Mouse (Mus musculus): ENCODE measurements at regions not wholly inside any gene's neighbourhood (a gene's known extent, or its start where the extent isn't known, plus 50 kb on each side); places are given as distances from the start of the nearest gene placed in this dataset.

- H3K4me3 ChIP-seq (ENCODE audit: low read depth, low read length) = no peak overlapping the region
- ATAC-seq (replicated peaks; ENCODE audit: insufficient number of reproducible peaks, low FRiP score, low TSS enrichment, low read depth) (no peak), DNase-seq (ENCODE audit: low spot score) (no peak)
- H3K4me1 ChIP-seq (ENCODE audit: control insufficient read depth, insufficient read depth, low read length) = no peaks in the 10 kb centered on the region
- H3K9me3 ChIP-seq (replicated peaks; ENCODE audit: control insufficient read depth, low read length) = no peaks in the 10 kb centered on the region
- no peak overlapping the region for H3K27ac ChIP-seq (replicated peaks; ENCODE audit: low read depth, low read length)
- no peaks in the 10 kb centered on the region for H3K36me3 ChIP-seq (replicated peaks; ENCODE audit: control insufficient read depth, insufficient read depth, low read depth, low read length)
- WGBS = 88% methylated on average over 18 of the region's 18 CpGs
- H3K4me2 ChIP-seq (ENCODE audit: low read depth, low read length) = no peak overlapping the region
- H3K9ac ChIP-seq (replicated peaks; ENCODE audit: low read length) = no peak overlapping the region
- H3K27me3 ChIP-seq (ENCODE audit: control insufficient read depth, insufficient read depth, low read length) = no peaks in the 10 kb centered on the region
Observed at GRCm38 (mm10) chr4:47818371-47819159, 226.4 kb upstream of the Nr4a3 start.

GRCm38 (mm10) chr4:47820562-47820961, 224.4 kb upstream of the Nr4a3 start:
- H3K4me2 ChIP-seq (ENCODE audit: low read depth, low read length) = no peak overlapping the region
- no peaks in the 10 kb centered on the region for H3K27me3 ChIP-seq (ENCODE audit: control insufficient read depth, insufficient read depth, low read length)
- no peak overlapping the region for H3K27ac ChIP-seq (replicated peaks; ENCODE audit: low read depth, low read length)
- no peak overlapping the region for H3K4me3 ChIP-seq (ENCODE audit: low read depth, low read length)
- WGBS = 86% methylated on average over 1 of the region's 1 CpGs
- ATAC-seq (replicated peaks; ENCODE audit: insufficient number of reproducible peaks, low FRiP score, low TSS enrichment, low read depth) (no peak), DNase-seq (ENCODE audit: low spot score) (no peak)
- H3K4me1 ChIP-seq (ENCODE audit: control insufficient read depth, insufficient read depth, low read length) = no peaks in the 10 kb centered on the region
- H3K9ac ChIP-seq (replicated peaks; ENCODE audit: low read length) = no peak overlapping the region
- no peaks in the 10 kb centered on the region for H3K36me3 ChIP-seq (replicated peaks; ENCODE audit: control insufficient read depth, insufficient read depth, low read depth, low read length)
- no peaks in the 10 kb centered on the region for H3K9me3 ChIP-seq (replicated peaks; ENCODE audit: control insufficient read depth, low read length)

- no peaks in the 10 kb centered on the region for H3K36me3 ChIP-seq (replicated peaks; ENCODE audit: control insufficient read depth, insufficient read depth, low read depth, low read length)
- no peak overlapping the region for H3K4me3 ChIP-seq (ENCODE audit: low read depth, low read length)
- DNase-seq (ENCODE audit: low spot score) (no peak), ATAC-seq (replicated peaks; ENCODE audit: insufficient number of reproducible peaks, low FRiP score, low TSS enrichment, low read depth) (no peak)
- no peaks in the 10 kb centered on the region for H3K9me3 ChIP-seq (replicated peaks; ENCODE audit: control insufficient read depth, low read length)
- H3K9ac ChIP-seq (replicated peaks; ENCODE audit: low read length) = no peak overlapping the region
- 81% methylated on average over 9 of the region's 9 CpGs for WGBS
- no peaks in the 10 kb centered on the region for H3K27me3 ChIP-seq (ENCODE audit: control insufficient read depth, insufficient read depth, low read length)
- no peaks in the 10 kb centered on the region for H3K4me1 ChIP-seq (ENCODE audit: control insufficient read depth, insufficient read depth, low read length)
- H3K4me2 ChIP-seq (ENCODE audit: low read depth, low read length) = no peak overlapping the region
- no peak overlapping the region for H3K27ac ChIP-seq (replicated peaks; ENCODE audit: low read depth, low read length)
Observed at GRCm38 (mm10) chr4:47823299-47823698, 221.7 kb upstream of the Nr4a3 start.

- 88% methylated on average over 15 of the region's 15 CpGs for WGBS
- ATAC-seq (replicated peaks; ENCODE audit: insufficient number of reproducible peaks, low FRiP score, low TSS enrichment, low read depth) = no peak
- DNase-seq (ENCODE audit: low spot score) = no peak
Observed at GRCm38 (mm10) chr4:47824083-47824482, 220.9 kb upstream of the Nr4a3 start.

GRCm38 (mm10) chr4:47832905-47833304, 212.0 kb upstream of the Nr4a3 start:
- 38% methylated on average over 2 of the region's 2 CpGs for WGBS
- no peak overlapping the region for H3K9ac ChIP-seq (replicated peaks; ENCODE audit: low read length)
- no peaks in the 10 kb centered on the region for H3K9me3 ChIP-seq (replicated peaks; ENCODE audit: control insufficient read depth, low read length)
- ATAC-seq (replicated peaks; ENCODE audit: insufficient number of reproducible peaks, low FRiP score, low TSS enrichment, low read depth) (no peak), DNase-seq (ENCODE audit: low spot score) (no peak)
- no peaks in the 10 kb centered on the region for H3K27me3 ChIP-seq (ENCODE audit: control insufficient read depth, insufficient read depth, low read length)
- H3K4me1 ChIP-seq (ENCODE audit: control insufficient read depth, insufficient read depth, low read length) = no peaks in the 10 kb centered on the region
- H3K36me3 ChIP-seq (replicated peaks; ENCODE audit: control insufficient read depth, insufficient read depth, low read depth, low read length) = no peaks in the 10 kb centered on the region
- H3K4me2 ChIP-seq (ENCODE audit: low read depth, low read length) = no peak overlapping the region
- no peak overlapping the region for H3K27ac ChIP-seq (replicated peaks; ENCODE audit: low read depth, low read length)
- H3K4me3 ChIP-seq (ENCODE audit: low read depth, low read length) = no peak overlapping the region

More at GRCm38 (mm10) chr4:47824083-47824482, 220.9 kb upstream of the Nr4a3 start:
- no peak overlapping the region for H3K4me3 ChIP-seq (ENCODE audit: low read depth, low read length)
- no peak overlapping the region for H3K4me2 ChIP-seq (ENCODE audit: low read depth, low read length)
- no peaks in the 10 kb centered on the region for H3K36me3 ChIP-seq (replicated peaks; ENCODE audit: control insufficient read depth, insufficient read depth, low read depth, low read length)
- H3K4me1 ChIP-seq (ENCODE audit: control insufficient read depth, insufficient read depth, low read length) = no peaks in the 10 kb centered on the region
- no peak overlapping the region for H3K9ac ChIP-seq (replicated peaks; ENCODE audit: low read length)
- H3K27me3 ChIP-seq (ENCODE audit: control insufficient read depth, insufficient read depth, low read length) = no peaks in the 10 kb centered on the region
- no peak overlapping the region for H3K27ac ChIP-seq (replicated peaks; ENCODE audit: low read depth, low read length)
- H3K9me3 ChIP-seq (replicated peaks; ENCODE audit: control insufficient read depth, low read length) = no peaks in the 10 kb centered on the region

- no peak overlapping the region for H3K4me2 ChIP-seq (ENCODE audit: low read depth, low read length)
- no peak overlapping the region for H3K9ac ChIP-seq (replicated peaks; ENCODE audit: low read length)
- no peaks in the 10 kb centered on the region for H3K27me3 ChIP-seq (ENCODE audit: control insufficient read depth, insufficient read depth, low read length)
- no peak overlapping the region for H3K27ac ChIP-seq (replicated peaks; ENCODE audit: low read depth, low read length)
- no peaks in the 10 kb centered on the region for H3K4me1 ChIP-seq (ENCODE audit: control insufficient read depth, insufficient read depth, low read length)
- WGBS = 82% methylated on average over 2 of the region's 2 CpGs
- H3K9me3 ChIP-seq (replicated peaks; ENCODE audit: control insufficient read depth, low read length) = no peaks in the 10 kb centered on the region
- DNase-seq (ENCODE audit: low spot score) (no peak), ATAC-seq (replicated peaks; ENCODE audit: insufficient number of reproducible peaks, low FRiP score, low TSS enrichment, low read depth) (no peak)
- H3K36me3 ChIP-seq (replicated peaks; ENCODE audit: control insufficient read depth, insufficient read depth, low read depth, low read length) = no peaks in the 10 kb centered on the region
- no peak overlapping the region for H3K4me3 ChIP-seq (ENCODE audit: low read depth, low read length)
Observed at GRCm38 (mm10) chr4:47838411-47838810, 206.5 kb upstream of the Nr4a3 start.

- Histone ChIP-seq H3K9ac (replicated peaks; ENCODE audit: low read length) (no peak overlapping the region), H3K9me3 (replicated peaks; ENCODE audit: control insufficient read depth, low read length) (no peaks in the 10 kb centered on the region), H3K4me1 (ENCODE audit: control insufficient read depth, insufficient read depth, low read length) (no peaks in the 10 kb centered on the region), H3K36me3 (replicated peaks; ENCODE audit: control insufficient read depth, insufficient read depth, low read depth, low read length) (no peaks in the 10 kb centered on the region), H3K4me3 (ENCODE audit: low read depth, low read length) (no peak overlapping the region), H3K27ac (replicated peaks; ENCODE audit: low read depth, low read length) (no peak overlapping the region), H3K27me3 (ENCODE audit: control insufficient read depth, insufficient read depth, low read length) (no peaks in the 10 kb centered on the region), H3K4me2 (ENCODE audit: low read depth, low read length) (no peak overlapping the region)
- 76% methylated on average over 3 of the region's 3 CpGs for WGBS
- no peak for DNase-seq (ENCODE audit: low spot score)
- ATAC-seq (replicated peaks; ENCODE audit: insufficient number of reproducible peaks, low FRiP score, low TSS enrichment, low read depth) = no peak
Observed at GRCm38 (mm10) chr4:47842128-47842656, 202.8 kb upstream of the Nr4a3 start.

GRCm38 (mm10) chr4:47845239-47845638, 199.7 kb upstream of the Nr4a3 start:
- no peak overlapping the region for H3K27ac ChIP-seq (replicated peaks; ENCODE audit: low read depth, low read length)
- H3K9me3 ChIP-seq (replicated peaks; ENCODE audit: control insufficient read depth, low read length) = no peaks in the 10 kb centered on the region
- no peaks in the 10 kb centered on the region for H3K27me3 ChIP-seq (ENCODE audit: control insufficient read depth, insufficient read depth, low read length)
- 40% methylated on average over 4 of the region's 4 CpGs for WGBS
- H3K4me1 ChIP-seq (ENCODE audit: control insufficient read depth, insufficient read depth, low read length) = no peaks in the 10 kb centered on the region
- peak; percentile 70 for DNase-seq (ENCODE audit: low spot score)
- no peaks in the 10 kb centered on the region for H3K36me3 ChIP-seq (replicated peaks; ENCODE audit: control insufficient read depth, insufficient read depth, low read depth, low read length)
- no peak overlapping the region for H3K9ac ChIP-seq (replicated peaks; ENCODE audit: low read length)
- no peak overlapping the region for H3K4me3 ChIP-seq (ENCODE audit: low read depth, low read length)
- ATAC-seq (replicated peaks; ENCODE audit: insufficient number of reproducible peaks, low FRiP score, low TSS enrichment, low read depth) = no peak
- no peak overlapping the region for H3K4me2 ChIP-seq (ENCODE audit: low read depth, low read length)

Measured in embryonic facial prominence, embryonic 11.5 days (tissue).